Mouse (Mus musculus) 416B (cell line): ENCODE measurements at regions not wholly inside any gene's neighbourhood (a gene's known extent, or its start where the extent isn't known, plus 50 kb on each side); places are given as distances from the start of the nearest gene placed in this dataset.

Experiments
- DNase-seq: peaks from one replicate; pipeline ENCODE4 v3.0.0; 2011; ENCODE audit warnings: low read depth

DNA sequence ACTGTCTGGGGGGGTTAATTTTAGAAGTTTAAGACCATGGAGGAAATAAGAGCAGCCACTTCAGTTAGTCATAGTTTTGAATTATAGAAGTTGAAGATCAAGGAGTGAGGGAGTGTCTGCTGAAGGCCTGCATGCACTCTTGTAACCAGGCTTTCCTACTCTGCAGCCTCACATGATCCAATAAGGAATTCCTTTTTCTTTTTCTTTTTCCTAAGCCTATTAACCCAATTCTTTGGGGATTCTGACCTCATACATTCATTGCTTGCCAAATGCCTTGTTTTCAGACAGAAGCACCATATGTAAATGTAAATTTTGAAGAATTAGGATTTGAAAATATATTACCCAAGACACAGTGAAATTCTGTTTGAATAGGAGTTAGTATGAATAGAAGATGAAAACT is 685.9 kb upstream of the Rgs18 start:
- DNase-seq, result no peak

GRCm38 (mm10) chr1:145455522-145455921 is 680.3 kb upstream of the Rgs18 start:
- DNase-seq, result peak; percentile 68
